Mouse (Mus musculus) ES-E14 (cell line): ENCODE data around the gene Gpd1. TPM values are rescaled to one million over a fixed set of nuclear protein-coding genes. Genes with fewer than 3 reads are reported as not detected.

Experiments used
- DNase-seq: peaks from one replicate; pipeline ENCODE4 v3.0.0-alpha.2; 2013; ENCODE audit warnings: low read depth, low spot score
- H3K27ac ChIP-seq: 2 replicates; pipeline ENCODE4 v1.5.1; 2012; ENCODE audit warnings: low read depth, mild to moderate bottlenecking, low read length, moderate library complexity, mixed read lengths; ENCODE audit not compliant: poor library complexity, insufficient read depth, severe bottlenecking
- H3K36me3 ChIP-seq: 2 replicates; pipeline ENCODE4 v1.6.1; 2012; ENCODE audit warnings: mild to moderate bottlenecking, low read length, moderate library complexity, mixed read lengths; ENCODE audit not compliant: control insufficient read depth, poor library complexity, insufficient read depth, severe bottlenecking
- H3K4me1 ChIP-seq, 2 experiments: fragments of 150-350 bp in 1 of 2; sonication (generic) in 1 of 2; 2 replicates each; pipeline ENCODE4 v1.6.1; 2012; ENCODE audit warnings: low read length in 2 of 2, mild to moderate bottlenecking in 1 of 2, mixed read lengths in 1 of 2; ENCODE audit not compliant: control insufficient read depth in 2 of 2, insufficient read depth in 2 of 2, poor library complexity in 1 of 2
- H3K4me3 ChIP-seq, 2 experiments: fragments of 150-350 bp in 1 of 2; sonication (generic) in 1 of 2; 2 replicates each; pipeline ENCODE4 v1.5.1; 2012; ENCODE audit warnings: low read length in 2 of 2, low read depth in 1 of 2, mild to moderate bottlenecking in 1 of 2, mixed read lengths in 1 of 2; ENCODE audit not compliant: insufficient read depth in 1 of 2, poor library complexity in 1 of 2, severe bottlenecking in 1 of 2
- H3K9ac ChIP-seq: 2 replicates; pipeline ENCODE4 v1.6.1; 2012; ENCODE audit warnings: low read depth, mild to moderate bottlenecking, low read length, mixed read lengths; ENCODE audit not compliant: poor library complexity, insufficient read depth, severe bottlenecking
- H3K9me3 ChIP-seq: fragments of 150-350 bp; sonication (generic); 2 replicates; pipeline ENCODE4 v1.6.1; 2012; ENCODE audit warnings: low read depth, mild to moderate bottlenecking, low read length; ENCODE audit not compliant: control insufficient read depth, insufficient read depth
- CHD2 ChIP-seq: IDR thresholded peaks from 2 replicates; pipeline ENCODE4 v1.6.1; 2014; ENCODE audit warnings: mild to moderate bottlenecking, low read depth, low read length, inconsistent platforms
- HCFC1 ChIP-seq: IDR thresholded peaks from 2 replicates; pipeline ENCODE4 v1.6.1; 2012; ENCODE audit warnings: low read length, inconsistent platforms, borderline replicate concordance; ENCODE audit not compliant: insufficient read depth
- MAFK ChIP-seq: IDR thresholded peaks from 2 replicates; pipeline ENCODE4 v1.6.1; 2014; ENCODE audit warnings: mild to moderate bottlenecking, low read depth, low read length, inconsistent platforms; ENCODE audit not compliant: insufficient read depth
- ZC3H11A ChIP-seq: IDR thresholded peaks from 2 replicates; pipeline ENCODE4 v1.6.1; 2012; ENCODE audit warnings: low read depth, mild to moderate bottlenecking, inconsistent platforms, low read length, borderline replicate concordance
- ZNF384 ChIP-seq: IDR thresholded peaks from 2 replicates; pipeline ENCODE4 v1.6.1; 2012; ENCODE audit warnings: low read depth, low read length, inconsistent platforms
- in situ Hi-C, 2 experiments: fragments of 600-800 bp; cut with MboI; formaldehyde crosslinking; loops; one replicate each; pipeline ENCODE4 v1.15.1; 2025; ENCODE audit warnings: low sequenced_read_pairs in 2 of 2, inconsistent platforms in 1 of 2; ENCODE audit not compliant: unreplicated experiment in 2 of 2
- total RNA-seq: library from RNA; depleted of rRNA; stranded (reverse); fragments of 300-350 nt; gene quantifications from 2 replicates; pipeline ENCODE4 v1.2.3, GENCODE M21; 2012

The Gpd1 gene
- total RNA-seq, 1 experiment: 0.85 TPM

GRCm38 (mm10) chr15:99711491-99711890 lies 5.8 kb upstream of the Gpd1 start:
- TF ChIP-seq ZNF384 (no peak), ZC3H11A (no peak), MAFK (no peak)
- Histone ChIP-seq H3K4me3 (no peak overlapping the region), H3K9me3 (no peaks in the 10 kb centered on the region), H3K4me1 (peaks cover 4 to 22% of the 10 kb centered on the region in 2 experiments; a peak in 3 of 4 replicates), H3K36me3 (peaks cover 53% of the 10 kb centered on the region), H3K27ac (no peak overlapping the region), H3K9ac (no peak overlapping the region)
- in situ Hi-C loops: loop anchor here in 1 of 2 experiments (10.0 kb wide), 1 partner anchor 193 kb away; no protein-coding TSS in a partner anchor
- DNase-seq: no peak

GRCm38 (mm10) chr15:99712666-99713559 lies 4.4 kb upstream of the Gpd1 start:
- Histone ChIP-seq H3K36me3 (peaks cover 43% of the 10 kb centered on the region), H3K27ac (peak overlapping the region; percentile 56; the same call in 1 of the 2 replicates), H3K4me3 (no peak overlapping the region), H3K9ac (peak overlapping the region; percentile 6; the same call in 1 of the 2 replicates), H3K4me1 (peaks cover 0 to 24% of the 10 kb centered on the region in 2 experiments; a peak in 3 of 4 replicates), H3K9me3 (no peaks in the 10 kb centered on the region)
- in situ Hi-C loops: loop anchor here in 1 of 2 experiments (10.0 kb wide), 1 partner anchor 192 kb away; no protein-coding TSS in a partner anchor
- no peak for TF ChIP-seq HCFC1
- TF ChIP-seq ZNF384: no peak
- TF ChIP-seq CHD2: no peak
- TF ChIP-seq ZC3H11A: no peak
- no peak for TF ChIP-seq MAFK
- no peak for DNase-seq

- Histone ChIP-seq H3K9ac (peak overlapping the region; percentile 6; the same call in 1 of the 2 replicates), H3K4me3 (no peak overlapping the region), H3K36me3 (peaks cover 42% of the 10 kb centered on the region), H3K4me1 (peaks cover 0 to 27% of the 10 kb centered on the region in 2 experiments; a peak in 3 of 4 replicates), H3K27ac (peak overlapping the region; percentile 10; the same call in 1 of the 2 replicates), H3K9me3 (no peaks in the 10 kb centered on the region)
- in situ Hi-C loops: loop anchor here in 1 of 2 experiments (10.0 kb wide), 1 partner anchor 191 kb away; no protein-coding TSS in a partner anchor
- TF ChIP-seq ZNF384 (no peak), CHD2 (no peak), MAFK (no peak), ZC3H11A (no peak), HCFC1 (no peak)
- DNase-seq: no peak
These were observed 3.7 kb upstream of the Gpd1 start for GRCm38 (mm10) chr15:99713569-99713968.

- no peak overlapping the region for H3K4me3 ChIP-seq
- H3K9me3 ChIP-seq: no peaks in the 10 kb centered on the region
- H3K4me1 ChIP-seq: peaks cover 0 to 27% of the 10 kb centered on the region in 2 experiments; a peak in 3 of 4 replicates
- DNase-seq: no peak
- in situ Hi-C loops: loop anchor here in 1 of 2 experiments (10.0 kb wide), 1 partner anchor 191 kb away; no protein-coding TSS in a partner anchor
- H3K9ac ChIP-seq: no peak overlapping the region
- H3K36me3 ChIP-seq: peaks cover 37% of the 10 kb centered on the region
- no peak overlapping the region for H3K27ac ChIP-seq
- TF ChIP-seq CHD2 (no peak), HCFC1 (no peak), ZNF384 (no peak), ZC3H11A (no peak), MAFK (no peak)
These were observed 3.1 kb upstream of the Gpd1 start for GRCm38 (mm10) chr15:99714206-99714605.
